Mouse (Mus musculus) kidney, postnatal 0 days (tissue): Measurements from ENCODE around the gene Ndufb5. TPM values are rescaled to one million over a fixed set of nuclear protein-coding genes. Genes with fewer than 3 reads are reported as not detected.
A peak's percentile ranks its signal among the peaks of the same experiment; 100 is the strongest.
"Not testable (repeated sequence)": the region's sequence is repeated elsewhere in the genome, so short reads cannot be mapped to it uniquely, and the experiment has no call there.

Experiments used
- ATAC-seq: fragments of 200-750 bp; cut with Nextera tagmentation; replicated peaks from 2 replicates; pipeline ENCODE4 v1.8.0; 2017; ENCODE audit warnings: low read depth, moderate number of reproducible peaks, moderate TSS enrichment, moderate library complexity; ENCODE audit not compliant: low FRiP score
- DNase-seq: peaks from one replicate; pipeline ENCODE4 v3.0.0-alpha.2; 2016; ENCODE audit warnings: low spot score
- H3K27ac ChIP-seq: fragments of 300-500 bp; sonication (generic); 2 replicates; pipeline ENCODE4 v1.5.1; 2014; ENCODE audit warnings: mild to moderate bottlenecking
- H3K27me3 ChIP-seq: fragments of 300-500 bp; sonication (generic); 2 replicates; pipeline ENCODE4 v1.6.1; 2014; ENCODE audit warnings: low read length, mixed read lengths; ENCODE audit not compliant: insufficient read depth
- H3K36me3 ChIP-seq: fragments of 300-500 bp; sonication (generic); 2 replicates; pipeline ENCODE4 v1.6.1; 2014; ENCODE audit warnings: low read length, mixed read lengths; ENCODE audit not compliant: insufficient read depth
- H3K4me1 ChIP-seq: fragments of 300-500 bp; sonication (generic); replicated peaks from 2 replicates; pipeline ENCODE4 v1.6.1; 2014; ENCODE audit warnings: antibody characterized with exemption, low read length, mixed read lengths; ENCODE audit not compliant: insufficient read depth
- H3K4me2 ChIP-seq: fragments of 300-500 bp; sonication (generic); 2 replicates; pipeline ENCODE4 v1.6.1; 2014; ENCODE audit warnings: mild to moderate bottlenecking, low read length, moderate library complexity, mixed read lengths
- H3K4me3 ChIP-seq: fragments of 300-500 bp; sonication (generic); replicated peaks from 2 replicates; pipeline ENCODE4 v1.5.1; 2014; ENCODE audit warnings: low read depth, low read length
- H3K9ac ChIP-seq: fragments of 300-500 bp; sonication (generic); 2 replicates; pipeline ENCODE4 v1.6.1; 2014; ENCODE audit warnings: low read depth, low read length
- H3K9me3 ChIP-seq: fragments of 300-500 bp; sonication (generic); replicated peaks from 2 replicates; pipeline ENCODE4 v1.6.1; 2016; ENCODE audit warnings: low read length, inconsistent platforms, mixed read lengths
- CTCF ChIP-seq: IDR thresholded peaks from 2 replicates; pipeline ENCODE4 v1.5.1; 2016; ENCODE audit warnings: antibody characterized with exemption, low read depth, mild to moderate bottlenecking, moderate library complexity
- WGBS: fragments of 180-500 bp; shearing (Covaris S2); extraction: QIAGEN DNeasy Blood & Tissue Kit; methylation state at CpG from one replicate; pipeline ENCODE4 v1.1.7; 2014; 5-methylcytosine and 5-hydroxymethylcytosine counted together
- polyA plus RNA-seq: library from polyadenylated mRNA; unstranded; fragments of >200 nt; fragmentation: Nextera tagmentation; extraction: Ambion mirVana; gene quantifications from 2 replicates; pipeline ENCODE4 v1.2.1, GENCODE M21; 2015

The Ndufb5 gene
- polyA plus RNA-seq, 1 experiment from 2014 or later, result 574 TPM

- Histone ChIP-seq H3K4me1 (no peaks in the 10 kb centered on the region), H3K9ac (no peak overlapping the region), H3K36me3 (peaks cover 57% of the 10 kb centered on the region), H3K4me3 (no peak overlapping the region), H3K4me2 (no peak overlapping the region), H3K27me3 (no peaks in the 10 kb centered on the region), H3K9me3 (no peaks in the 10 kb centered on the region), H3K27ac (no peak overlapping the region)
- ATAC-seq, result no peak
- 92% methylated on average over 7 of the region's 7 CpGs for WGBS
- no peak for TF ChIP-seq CTCF
- no peak for DNase-seq
These were observed 12.6 kb upstream of the Ndufb5 start for GRCm38 (mm10) chr3:32724191-32724590.

- DNase-seq, result no peak
These were observed 10.8 kb upstream of the Ndufb5 start for GRCm38 (mm10) chr3:32725951-32726350.

DNA sequence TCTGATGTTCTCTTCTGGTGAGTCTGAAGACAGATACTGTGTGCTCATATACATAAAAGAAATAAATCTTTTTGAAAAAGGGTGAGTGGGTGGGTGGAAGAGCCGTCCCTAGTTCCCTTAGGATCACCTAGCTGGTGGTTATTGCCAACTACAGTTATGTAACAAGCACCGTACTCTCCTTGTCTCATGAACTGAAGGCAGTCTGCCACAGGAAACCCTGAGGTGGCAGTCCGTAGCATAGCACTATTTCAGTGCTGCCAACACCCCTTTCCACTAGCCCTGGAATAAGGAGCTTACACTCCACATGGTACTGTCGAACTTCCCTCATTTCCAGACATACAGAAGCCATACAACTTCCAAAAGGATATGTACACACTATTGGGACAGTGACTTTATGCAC lies 8.9 kb upstream of the Ndufb5 start:
- no peak overlapping the region for H3K27ac ChIP-seq
- no peak overlapping the region for H3K4me3 ChIP-seq
- H3K9me3 ChIP-seq, result no peaks in the 10 kb centered on the region
- H3K4me2 ChIP-seq, result no peak overlapping the region
- no peak for DNase-seq
- peaks cover 60% of the 10 kb centered on the region for H3K36me3 ChIP-seq
- no peak overlapping the region for H3K9ac ChIP-seq
- no peaks in the 10 kb centered on the region for H3K4me1 ChIP-seq
- TF ChIP-seq CTCF, result no peak
- WGBS, result 82% methylated on average over 4 of the region's 4 CpGs
- ATAC-seq, result no peak
- H3K27me3 ChIP-seq, result no peaks in the 10 kb centered on the region

More at GRCm38 (mm10) chr3:32725951-32726350, 10.8 kb upstream of the Ndufb5 start:
- Histone ChIP-seq H3K4me3 (no peak overlapping the region), H3K9ac (no peak overlapping the region), H3K27ac (no peak overlapping the region), H3K4me2 (no peak overlapping the region), H3K4me1 (no peaks in the 10 kb centered on the region), H3K27me3 (no peaks in the 10 kb centered on the region), H3K36me3 (peaks cover 53% of the 10 kb centered on the region), H3K9me3 (no peaks in the 10 kb centered on the region)
- 83% methylated on average over 5 of the region's 5 CpGs for WGBS
- no peak for TF ChIP-seq CTCF
- ATAC-seq, result no peak

DNA sequence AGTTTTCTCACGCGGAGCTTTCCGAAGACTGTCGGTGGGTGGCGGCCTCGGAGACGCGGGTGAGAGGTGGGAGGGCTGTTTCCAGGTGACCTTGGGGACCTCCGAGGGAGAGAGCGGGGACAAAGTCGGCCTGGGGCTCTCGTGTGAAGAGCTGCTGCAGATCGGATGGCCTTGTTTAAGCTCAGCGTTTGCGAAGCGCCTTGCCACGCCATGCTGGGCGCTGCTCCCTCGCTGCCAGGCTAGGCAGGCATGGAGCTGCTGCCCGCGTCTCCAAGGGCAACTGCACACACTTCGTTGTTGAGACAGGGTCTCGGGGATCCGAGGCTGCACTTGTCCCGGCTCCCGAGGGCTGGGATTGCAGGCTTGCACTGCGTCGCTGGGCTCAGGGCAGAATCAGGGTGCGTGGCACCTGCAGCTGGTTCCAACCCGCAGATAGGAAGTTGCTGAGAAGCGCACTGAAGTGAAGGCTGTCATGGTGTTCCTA lies 424 bp downstream of the Ndufb5 start, which contains the start of gene Mrpl47:
Gene Mrpl47, minus strand, starts transcription at position 434 of the 484 bp plus-strand sequence.
- ATAC-seq (peak; percentile 65), DNase-seq (no peak)
- Histone ChIP-seq H3K27me3 (no peaks in the 10 kb centered on the region), H3K4me3 (peak within 1 kb of the TSS; percentile 94), H3K27ac (peak within 1 kb of the TSS; percentile 91), H3K4me1 (peaks cover 11% of the 10 kb centered on the region), H3K36me3 (peaks cover 14% of the 10 kb centered on the region; the same call in 1 of the 2 replicates), H3K9me3 (no peaks in the 10 kb centered on the region), H3K4me2 (peak within 1 kb of the TSS; percentile 94), H3K9ac (peak within 1 kb of the TSS; percentile 89)
- 1% methylated on average over 30 of the region's 31 CpGs for WGBS
- no peak; the same call in 1 of the 2 replicates for TF ChIP-seq CTCF

GRCm38 (mm10) chr3:32738549-32738948 lies 1.8 kb downstream of the Ndufb5 start:
- no peaks in the 10 kb centered on the region for H3K27me3 ChIP-seq
- no peak overlapping the region for H3K4me3 ChIP-seq
- H3K9me3 ChIP-seq, result no peaks in the 10 kb centered on the region
- H3K36me3 ChIP-seq, result peaks cover under 1% of the 10 kb centered on the region; the same call in 1 of the 2 replicates
- H3K27ac ChIP-seq, result no peak overlapping the region
- no peak overlapping the region for H3K4me2 ChIP-seq
- TF ChIP-seq CTCF, result no peak
- DNase-seq (no peak), ATAC-seq (no peak)
- no peak overlapping the region for H3K9ac ChIP-seq
- H3K4me1 ChIP-seq, result peaks cover 11% of the 10 kb centered on the region
- WGBS, result 88% methylated on average over 5 of the region's 5 CpGs

DNA sequence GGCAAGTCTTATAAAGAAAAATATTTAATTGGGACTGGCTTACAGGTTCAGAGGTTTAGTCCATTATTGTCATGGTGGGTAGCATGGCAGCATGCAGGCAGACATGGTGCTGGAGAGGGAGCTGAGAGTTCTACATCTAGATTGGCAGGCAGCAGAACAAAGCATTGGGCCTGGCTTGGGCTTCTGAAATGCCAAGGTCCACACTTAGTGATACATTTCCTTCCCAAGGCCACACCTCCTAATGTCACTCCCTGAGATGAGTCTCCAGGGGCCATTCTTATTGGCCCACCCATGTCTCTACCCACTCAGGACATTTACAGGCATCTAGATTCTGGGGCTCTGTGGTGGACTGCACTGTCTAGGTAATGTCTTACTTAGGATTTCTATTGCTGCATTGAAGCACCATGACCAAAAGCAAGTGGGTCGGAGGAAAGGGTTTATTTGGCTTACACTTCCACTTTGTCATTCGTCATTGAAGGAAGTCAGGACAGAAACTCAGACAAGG lies 5.5 kb downstream of the Ndufb5 start:
- Histone ChIP-seq H3K4me2 (no peak overlapping the region), H3K36me3 (peaks cover 10% of the 10 kb centered on the region), H3K27me3 (no peaks in the 10 kb centered on the region), H3K4me1 (peaks cover 11% of the 10 kb centered on the region), H3K9ac (no peak overlapping the region), H3K9me3 (no peaks in the 10 kb centered on the region), H3K4me3 (no peak overlapping the region), H3K27ac (no peak overlapping the region)
- TF ChIP-seq CTCF, result no peak
- no peak for ATAC-seq
- WGBS, result 86% methylated on average over 2 of the region's 2 CpGs
- DNase-seq, result no peak

- Histone ChIP-seq H3K27me3 (no peaks in the 10 kb centered on the region), H3K4me3 (no peak overlapping the region), H3K27ac (no peak overlapping the region), H3K9ac (no peak overlapping the region), H3K4me2 (no peak overlapping the region), H3K4me1 (no peaks in the 10 kb centered on the region), H3K9me3 (no peaks in the 10 kb centered on the region), H3K36me3 (peaks cover 22% of the 10 kb centered on the region)
- 92% methylated on average over 6 of the region's 6 CpGs for WGBS
- ATAC-seq, result no peak
- TF ChIP-seq CTCF, result no peak
- DNase-seq, result no peak
These were observed 8.2 kb downstream of the Ndufb5 start for GRCm38 (mm10) chr3:32745001-32745400.

- not testable (repeated sequence) for H3K4me3 ChIP-seq, DNase-seq, H3K9me3 ChIP-seq, H3K4me1 ChIP-seq, H3K27me3 ChIP-seq, H3K9ac ChIP-seq, H3K27ac ChIP-seq, ATAC-seq, H3K4me2 ChIP-seq
- H3K36me3 ChIP-seq, result peaks cover 22% of the 10 kb centered on the region
These were observed 8.6 kb downstream of the Ndufb5 start for GRCm38 (mm10) chr3:32745426-32745825.
